Mouse (Mus musculus) liver, postnatal 0 days (tissue): ENCODE data around the gene Ralgapa2. TPM values are rescaled to one million over a fixed set of nuclear protein-coding genes. Genes with fewer than 3 reads are reported as not detected.

ENCODE experiments used
- ATAC-seq: fragments of 200-750 bp; cut with Nextera tagmentation; 2 replicates; pipeline ENCODE4 v1.8.0; 2017; ENCODE audit warnings: mild to moderate bottlenecking, moderate library complexity
- DNase-seq: peaks from one replicate; pipeline ENCODE4 v3.0.0-alpha.2; 2016
- H3K27ac ChIP-seq: fragments of 300-500 bp; sonication (generic); 2 replicates; pipeline ENCODE4 v1.5.1; 2014; ENCODE audit warnings: antibody characterized with exemption, moderate library complexity, mild to moderate bottlenecking, low read depth
- H3K27me3 ChIP-seq: fragments of 300-500 bp; sonication (generic); 2 replicates; pipeline ENCODE4 v1.6.1; 2014; ENCODE audit warnings: low read length, control low read depth, mixed read lengths; ENCODE audit not compliant: insufficient read depth
- H3K36me3 ChIP-seq: fragments of 300-500 bp; sonication (generic); replicated peaks from 2 replicates; pipeline ENCODE4 v1.6.1; 2014; ENCODE audit warnings: mild to moderate bottlenecking, control low read depth, low read length, moderate library complexity, mixed read lengths; ENCODE audit not compliant: insufficient read depth
- H3K4me1 ChIP-seq: fragments of 300-500 bp; sonication (generic); 2 replicates; pipeline ENCODE4 v1.6.1; 2014; ENCODE audit warnings: antibody characterized with exemption, mild to moderate bottlenecking, control low read depth; ENCODE audit not compliant: insufficient read depth
- H3K4me2 ChIP-seq: fragments of 300-500 bp; sonication (generic); 2 replicates; pipeline ENCODE4 v1.6.1; 2014; ENCODE audit warnings: low read depth, mild to moderate bottlenecking, low read length, moderate library complexity, mixed read lengths
- H3K4me3 ChIP-seq: fragments of 300-500 bp; sonication (generic); 2 replicates; pipeline ENCODE4 v1.5.1; 2014; ENCODE audit warnings: low read depth, low read length
- H3K9ac ChIP-seq: fragments of 300-500 bp; sonication (generic); replicated peaks from 2 replicates; pipeline ENCODE4 v1.6.1; 2014; ENCODE audit warnings: mild to moderate bottlenecking, moderate library complexity
- H3K9me3 ChIP-seq: fragments of 300-500 bp; sonication (generic); 2 replicates; pipeline ENCODE4 v1.6.1; 2016; ENCODE audit warnings: mild to moderate bottlenecking, control low read depth, low read length, mixed read lengths
- CTCF ChIP-seq: sonication (generic); IDR thresholded peaks from 2 replicates; pipeline ENCODE4 v1.5.1; 2016; ENCODE audit warnings: antibody characterized with exemption, low read depth
- EP300 ChIP-seq: IDR thresholded peaks from 2 replicates; pipeline ENCODE4 v1.6.1; 2016; ENCODE audit warnings: antibody characterized with exemption, low read depth, mild to moderate bottlenecking
- WGBS: fragments of 180-500 bp; shearing (Covaris S2); extraction: QIAGEN DNeasy Blood & Tissue Kit; methylation state at CpG from one replicate; pipeline ENCODE4 v1.1.7; 2014; ENCODE audit not compliant: insufficient replicate concordance; 5-methylcytosine and 5-hydroxymethylcytosine counted together
- polyA plus RNA-seq: library from polyadenylated mRNA; unstranded; fragments of >200 nt; fragmentation: Nextera tagmentation; extraction: Ambion mirVana; gene quantifications from 2 replicates; pipeline ENCODE4 v1.2.1, GENCODE M21; 2015

Gene Ralgapa2
- polyA plus RNA-seq, 1 experiment from 2014 or later, result 4.1 TPM

DNA sequence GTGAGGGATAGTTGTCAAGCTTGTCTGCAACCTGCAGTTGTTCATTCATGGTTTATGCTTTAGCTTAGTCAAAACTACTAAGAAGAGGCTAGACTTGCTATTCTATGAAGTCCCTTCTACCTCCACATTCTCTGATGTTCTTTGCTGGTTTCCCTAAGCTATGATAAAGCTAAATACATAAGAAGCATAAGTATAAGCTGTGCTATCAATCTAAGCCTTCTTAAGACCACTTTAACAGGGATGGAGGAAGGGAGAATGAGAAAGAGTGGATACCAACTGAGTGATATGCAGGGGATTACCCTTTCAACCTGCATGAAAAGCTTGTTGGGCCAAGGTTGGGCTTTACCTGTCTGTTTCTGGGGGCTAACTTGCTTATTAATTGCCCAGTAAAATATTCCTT, 256.5 kb downstream of the Ralgapa2 start:
- Histone ChIP-seq H3K4me1 (no peaks in the 10 kb centered on the region), H3K4me3 (no peak overlapping the region), H3K27me3 (no peaks in the 10 kb centered on the region), H3K27ac (no peak overlapping the region), H3K36me3 (0 out of 2 replicates have a peak, but pooled peaks cover 7% of the 10 kb centered on the region), H3K9me3 (no peaks in the 10 kb centered on the region), H3K9ac (no peak overlapping the region), H3K4me2 (no peak overlapping the region)
- ATAC-seq (no peak), DNase-seq (no peak)
- no peak for TF ChIP-seq CTCF
- no peak for TF ChIP-seq EP300

DNA sequence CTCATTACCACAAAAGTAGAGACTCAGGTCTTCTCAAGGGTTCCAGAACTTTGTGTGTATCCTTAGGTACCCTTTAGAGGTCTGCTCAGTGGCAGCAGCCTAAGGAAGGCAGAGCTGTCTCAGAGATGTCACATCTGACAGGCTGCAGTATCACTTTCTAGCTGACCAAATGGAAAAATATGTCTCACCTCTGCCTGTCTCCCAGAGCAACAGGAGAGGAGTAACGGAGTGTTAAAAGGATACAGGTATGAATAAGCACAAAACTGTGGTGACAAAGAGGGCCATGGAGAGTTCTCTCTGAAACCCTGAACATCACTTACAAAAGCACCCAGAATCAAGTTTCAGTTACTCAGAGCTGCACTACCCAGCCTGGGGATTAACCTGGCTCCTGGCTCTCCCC, 257.8 kb downstream of the Ralgapa2 start:
- Histone ChIP-seq H3K4me1 (no peaks in the 10 kb centered on the region), H3K9me3 (no peaks in the 10 kb centered on the region), H3K27me3 (no peaks in the 10 kb centered on the region), H3K27ac (no peak overlapping the region), H3K9ac (no peak overlapping the region), H3K4me2 (no peak overlapping the region), H3K36me3 (0 out of 2 replicates have a peak, but pooled peaks cover 7% of the 10 kb centered on the region), H3K4me3 (no peak overlapping the region)
- WGBS, result 70% methylated on average over 1 of the region's 1 CpGs
- TF ChIP-seq EP300 (no peak), CTCF (no peak)
- DNase-seq (no peak), ATAC-seq (no peak)

DNA sequence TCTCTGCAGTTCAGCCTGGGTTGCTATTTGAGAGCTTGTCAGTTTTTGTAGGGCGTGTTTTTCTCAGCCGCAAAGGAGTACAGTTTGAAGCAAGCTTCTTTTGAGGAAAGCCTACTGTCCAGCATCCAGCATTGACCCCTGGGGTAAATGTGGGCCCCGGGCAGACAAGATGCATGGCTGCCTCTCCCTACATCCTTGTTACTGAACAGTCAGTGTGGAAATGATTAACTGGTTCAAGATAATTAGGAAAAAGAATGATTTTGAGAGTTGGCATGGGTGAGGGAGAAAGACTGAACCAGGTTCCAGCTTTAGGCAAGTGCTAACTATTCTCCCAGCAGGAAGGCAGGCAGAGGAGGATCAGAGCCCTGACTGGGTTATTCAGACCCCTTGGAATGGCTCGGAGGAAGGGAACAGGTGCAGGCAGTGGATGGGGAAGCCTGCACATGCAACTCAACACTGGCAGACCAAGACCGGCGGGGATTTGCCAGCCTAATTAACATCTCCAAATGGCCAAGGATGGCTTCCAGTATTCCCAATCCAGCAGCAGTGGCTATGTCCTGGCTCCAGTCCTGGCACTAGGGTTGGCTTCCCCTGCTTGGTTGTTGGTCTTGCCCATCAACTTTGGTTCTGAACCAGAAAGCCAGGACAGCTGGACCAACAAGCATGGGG, 261.8 kb downstream of the Ralgapa2 start:
- H3K27me3 ChIP-seq, result no peaks in the 10 kb centered on the region
- H3K4me1 ChIP-seq, result no peaks in the 10 kb centered on the region
- H3K4me2 ChIP-seq, result no peak overlapping the region
- 74% methylated on average over 6 of the region's 6 CpGs for WGBS
- ATAC-seq (no peak), DNase-seq (no peak)
- no peak overlapping the region for H3K9ac ChIP-seq
- TF ChIP-seq EP300 (no peak), CTCF (no peak)
- no peak overlapping the region for H3K4me3 ChIP-seq
- H3K9me3 ChIP-seq, result no peaks in the 10 kb centered on the region
- 0 out of 2 replicates have a peak, but pooled peaks cover 15% of the 10 kb centered on the region for H3K36me3 ChIP-seq
- H3K27ac ChIP-seq, result no peak overlapping the region

DNA sequence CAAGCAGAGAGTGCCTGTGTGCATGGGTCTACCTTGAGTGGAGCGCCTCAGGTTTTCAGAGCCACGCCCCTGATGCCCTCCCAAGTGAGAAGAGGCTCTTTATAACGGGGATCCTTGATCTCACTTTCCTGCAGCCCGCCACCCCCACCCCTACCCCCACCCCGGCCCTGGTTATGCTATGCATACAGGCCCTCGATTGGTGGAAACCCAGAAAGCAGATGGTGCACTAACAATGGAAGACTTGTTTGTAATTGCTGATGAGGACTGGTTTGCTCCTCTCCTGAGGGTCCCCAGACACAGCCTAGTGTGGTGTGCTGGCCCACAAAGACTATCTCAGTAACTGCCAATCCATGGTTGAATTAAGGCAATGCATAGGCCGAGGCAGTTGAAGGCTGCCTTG, 263.1 kb downstream of the Ralgapa2 start:
- no peaks in the 10 kb centered on the region for H3K9me3 ChIP-seq
- TF ChIP-seq EP300 (no peak), CTCF (no peak)
- H3K4me1 ChIP-seq, result no peaks in the 10 kb centered on the region
- no peaks in the 10 kb centered on the region for H3K27me3 ChIP-seq
- no peak overlapping the region for H3K27ac ChIP-seq
- no peak for DNase-seq
- ATAC-seq, result no peak
- no peak overlapping the region for H3K9ac ChIP-seq
- 84% methylated on average over 7 of the region's 7 CpGs for WGBS
- 0 out of 2 replicates have a peak, but pooled peaks cover 15% of the 10 kb centered on the region for H3K36me3 ChIP-seq
- H3K4me2 ChIP-seq, result no peak overlapping the region
- no peak overlapping the region for H3K4me3 ChIP-seq

DNA sequence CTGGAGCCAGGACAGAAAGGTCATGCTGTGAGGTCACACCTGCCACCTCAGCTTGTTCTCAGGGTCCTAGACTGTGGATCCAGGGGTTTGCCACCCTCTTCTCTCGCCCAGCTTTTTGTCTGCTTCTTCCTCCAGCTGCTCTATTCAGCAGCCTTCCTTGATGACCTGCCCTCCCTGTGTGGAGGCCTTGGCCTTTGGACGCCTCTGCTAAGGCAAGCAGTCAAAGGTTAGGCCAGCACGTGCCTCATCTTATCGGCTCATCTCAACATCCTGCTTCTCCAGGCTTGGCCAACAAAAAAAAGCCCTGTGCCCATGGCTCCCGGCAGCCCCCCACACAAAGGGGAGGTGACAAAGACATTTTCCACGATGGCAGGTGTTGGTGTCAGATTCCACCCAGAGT, 264.6 kb downstream of the Ralgapa2 start:
- no peak overlapping the region for H3K4me2 ChIP-seq
- DNase-seq, result no peak
- no peaks in the 10 kb centered on the region for H3K9me3 ChIP-seq
- H3K4me1 ChIP-seq, result no peaks in the 10 kb centered on the region
- no peak overlapping the region for H3K9ac ChIP-seq
- no peaks in the 10 kb centered on the region for H3K27me3 ChIP-seq
- TF ChIP-seq CTCF, result no peak
- TF ChIP-seq EP300, result no peak
- H3K27ac ChIP-seq, result no peak overlapping the region
- no peak overlapping the region for H3K4me3 ChIP-seq
- 0 out of 2 replicates have a peak, but pooled peaks cover 8% of the 10 kb centered on the region for H3K36me3 ChIP-seq
- 43% methylated on average over 6 of the region's 6 CpGs for WGBS
- no peak for ATAC-seq

DNA sequence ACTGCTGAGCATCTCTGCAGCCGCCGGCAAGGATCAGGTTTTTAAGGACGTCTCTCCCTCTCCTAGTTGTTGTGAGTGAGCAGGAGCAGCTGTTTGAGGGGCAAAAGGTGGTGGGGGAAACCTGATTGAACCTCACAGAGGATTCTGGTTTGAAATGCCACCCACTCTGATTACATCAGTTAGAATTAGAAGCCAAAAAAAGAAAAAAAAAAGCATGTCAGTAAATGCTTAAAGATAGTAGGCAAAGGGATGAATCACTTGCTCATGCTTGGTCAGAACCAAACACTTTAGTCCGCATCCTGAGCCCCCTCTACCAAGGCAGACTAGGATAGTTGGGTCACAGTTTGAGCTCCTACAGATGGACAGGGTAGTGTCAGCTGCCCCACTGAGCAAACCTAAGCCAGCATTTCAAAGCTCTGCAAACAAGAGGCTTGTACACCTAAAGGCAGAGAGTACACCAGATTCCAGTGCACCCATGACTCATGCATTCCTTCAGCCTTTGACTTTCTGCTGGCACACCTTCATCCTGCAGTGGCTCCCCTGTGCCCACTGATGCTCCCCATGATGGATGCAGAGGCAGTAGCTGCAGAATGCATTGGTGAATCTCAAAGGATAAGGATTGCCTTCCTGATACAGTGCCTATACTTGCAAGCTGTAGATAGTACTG, 265.6 kb downstream of the Ralgapa2 start:
- ATAC-seq, result no peak
- TF ChIP-seq CTCF (no peak), EP300 (no peak)
- WGBS, result 83% methylated on average over 4 of the region's 4 CpGs

More for the DNA sequence above, 265.6 kb downstream of the Ralgapa2 start:
- 0 out of 2 replicates have a peak, but pooled peaks cover 8% of the 10 kb centered on the region for H3K36me3 ChIP-seq
- no peak overlapping the region for H3K4me2 ChIP-seq
- H3K27ac ChIP-seq, result no peak overlapping the region
- H3K4me1 ChIP-seq, result no peaks in the 10 kb centered on the region
- H3K9ac ChIP-seq, result no peak overlapping the region
- no peak for DNase-seq
- no peaks in the 10 kb centered on the region for H3K9me3 ChIP-seq
- H3K4me3 ChIP-seq, result no peak overlapping the region
- no peaks in the 10 kb centered on the region for H3K27me3 ChIP-seq
